Mouse (Mus musculus): ENCODE measurements around the gene Iffo2. TPM values are rescaled to one million over a fixed set of nuclear protein-coding genes. Genes with fewer than 3 reads are reported as not detected.

Gene Iffo2
- polyA plus RNA-seq, 1 experiment from 2014 or later, result 2.3 TPM

GRCm38 (mm10) chr4:139535719-139536118 lies 5.4 kb downstream of the Iffo2 start:
- ATAC-seq (replicated peaks; ENCODE audit: insufficient number of reproducible peaks, low FRiP score, low TSS enrichment, low read depth) (0 out of 2 replicates have a peak, but pooled peaks have one; percentile 18), DNase-seq (ENCODE audit: low spot score) (no peak)
- Histone ChIP-seq H3K9me3 (replicated peaks; ENCODE audit: control insufficient read depth, low read length) (no peaks in the 10 kb centered on the region), H3K27me3 (ENCODE audit: control insufficient read depth, insufficient read depth, low read length) (no peaks in the 10 kb centered on the region), H3K9ac (replicated peaks; ENCODE audit: low read length) (no peak overlapping the region), H3K27ac (replicated peaks; ENCODE audit: low read depth, low read length) (no peak overlapping the region), H3K4me2 (ENCODE audit: low read depth, low read length) (no peak overlapping the region), H3K4me1 (ENCODE audit: control insufficient read depth, insufficient read depth, low read length) (no peaks in the 10 kb centered on the region), H3K4me3 (ENCODE audit: low read depth, low read length) (no peak overlapping the region), H3K36me3 (replicated peaks; ENCODE audit: control insufficient read depth, insufficient read depth, low read depth, low read length) (no peaks in the 10 kb centered on the region)
- WGBS, result 60% methylated on average over 7 of the region's 7 CpGs

GRCm38 (mm10) chr4:139536706-139537105 lies 6.4 kb downstream of the Iffo2 start:
- H3K27ac ChIP-seq (replicated peaks; ENCODE audit: low read depth, low read length), result no peak overlapping the region
- no peak overlapping the region for H3K4me2 ChIP-seq (ENCODE audit: low read depth, low read length)
- H3K9ac ChIP-seq (replicated peaks; ENCODE audit: low read length), result no peak overlapping the region
- DNase-seq (ENCODE audit: low spot score), result no peak
- H3K36me3 ChIP-seq (replicated peaks; ENCODE audit: control insufficient read depth, insufficient read depth, low read depth, low read length), result no peaks in the 10 kb centered on the region
- no peak for ATAC-seq (replicated peaks; ENCODE audit: insufficient number of reproducible peaks, low FRiP score, low TSS enrichment, low read depth)
- no peaks in the 10 kb centered on the region for H3K4me1 ChIP-seq (ENCODE audit: control insufficient read depth, insufficient read depth, low read length)
- no peak overlapping the region for H3K4me3 ChIP-seq (ENCODE audit: low read depth, low read length)
- 86% methylated on average over 9 of the region's 9 CpGs for WGBS
- no peaks in the 10 kb centered on the region for H3K27me3 ChIP-seq (ENCODE audit: control insufficient read depth, insufficient read depth, low read length)
- no peaks in the 10 kb centered on the region for H3K9me3 ChIP-seq (replicated peaks; ENCODE audit: control insufficient read depth, low read length)

- no peaks in the 10 kb centered on the region for H3K4me1 ChIP-seq (ENCODE audit: control insufficient read depth, insufficient read depth, low read length)
- H3K4me3 ChIP-seq (ENCODE audit: low read depth, low read length), result no peak overlapping the region
- H3K9ac ChIP-seq (replicated peaks; ENCODE audit: low read length), result no peak overlapping the region
- H3K27ac ChIP-seq (replicated peaks; ENCODE audit: low read depth, low read length), result no peak overlapping the region
- ATAC-seq (replicated peaks; ENCODE audit: insufficient number of reproducible peaks, low FRiP score, low TSS enrichment, low read depth) (no peak), DNase-seq (ENCODE audit: low spot score) (no peak)
- no peaks in the 10 kb centered on the region for H3K9me3 ChIP-seq (replicated peaks; ENCODE audit: control insufficient read depth, low read length)
- H3K4me2 ChIP-seq (ENCODE audit: low read depth, low read length), result no peak overlapping the region
- 94% methylated on average over 7 of the region's 7 CpGs for WGBS
- no peaks in the 10 kb centered on the region for H3K27me3 ChIP-seq (ENCODE audit: control insufficient read depth, insufficient read depth, low read length)
- no peaks in the 10 kb centered on the region for H3K36me3 ChIP-seq (replicated peaks; ENCODE audit: control insufficient read depth, insufficient read depth, low read depth, low read length)
Observed at GRCm38 (mm10) chr4:139540784-139541183, 10.4 kb downstream of the Iffo2 start.

- H3K9me3 ChIP-seq (replicated peaks; ENCODE audit: control insufficient read depth, low read length), result no peaks in the 10 kb centered on the region
- no peak for ATAC-seq (replicated peaks; ENCODE audit: insufficient number of reproducible peaks, low FRiP score, low TSS enrichment, low read depth)
- no peak for DNase-seq (ENCODE audit: low spot score)
- H3K4me3 ChIP-seq (ENCODE audit: low read depth, low read length), result no peak overlapping the region
- H3K9ac ChIP-seq (replicated peaks; ENCODE audit: low read length), result no peak overlapping the region
- H3K4me2 ChIP-seq (ENCODE audit: low read depth, low read length), result no peak overlapping the region
- no peaks in the 10 kb centered on the region for H3K27me3 ChIP-seq (ENCODE audit: control insufficient read depth, insufficient read depth, low read length)
- WGBS, result 56% methylated on average over 6 of the region's 6 CpGs
- H3K4me1 ChIP-seq (ENCODE audit: control insufficient read depth, insufficient read depth, low read length), result no peaks in the 10 kb centered on the region
- no peak overlapping the region for H3K27ac ChIP-seq (replicated peaks; ENCODE audit: low read depth, low read length)
- H3K36me3 ChIP-seq (replicated peaks; ENCODE audit: control insufficient read depth, insufficient read depth, low read depth, low read length), result no peaks in the 10 kb centered on the region
Observed at GRCm38 (mm10) chr4:139545791-139546190, 15.4 kb downstream of the Iffo2 start.

- Histone ChIP-seq H3K4me1 (ENCODE audit: control insufficient read depth, insufficient read depth, low read length) (no peaks in the 10 kb centered on the region), H3K9ac (replicated peaks; ENCODE audit: low read length) (no peak overlapping the region), H3K36me3 (replicated peaks; ENCODE audit: control insufficient read depth, insufficient read depth, low read depth, low read length) (no peaks in the 10 kb centered on the region), H3K4me3 (ENCODE audit: low read depth, low read length) (no peak overlapping the region), H3K9me3 (replicated peaks; ENCODE audit: control insufficient read depth, low read length) (no peaks in the 10 kb centered on the region), H3K4me2 (ENCODE audit: low read depth, low read length) (no peak overlapping the region), H3K27ac (replicated peaks; ENCODE audit: low read depth, low read length) (no peak overlapping the region), H3K27me3 (ENCODE audit: control insufficient read depth, insufficient read depth, low read length) (no peaks in the 10 kb centered on the region)
- ATAC-seq (replicated peaks; ENCODE audit: insufficient number of reproducible peaks, low FRiP score, low TSS enrichment, low read depth) (no peak), DNase-seq (ENCODE audit: low spot score) (no peak)
- WGBS, result 85% methylated on average over 7 of the region's 7 CpGs
Observed at GRCm38 (mm10) chr4:139549448-139549847, 19.1 kb downstream of the Iffo2 start.

GRCm38 (mm10) chr4:139555235-139555634 lies 24.9 kb downstream of the Iffo2 start:
- Histone ChIP-seq H3K27ac (replicated peaks; ENCODE audit: low read depth, low read length) (no peak overlapping the region), H3K4me3 (ENCODE audit: low read depth, low read length) (no peak overlapping the region), H3K36me3 (replicated peaks; ENCODE audit: control insufficient read depth, insufficient read depth, low read depth, low read length) (no peaks in the 10 kb centered on the region), H3K9me3 (replicated peaks; ENCODE audit: control insufficient read depth, low read length) (no peaks in the 10 kb centered on the region), H3K4me2 (ENCODE audit: low read depth, low read length) (no peak overlapping the region), H3K27me3 (ENCODE audit: control insufficient read depth, insufficient read depth, low read length) (no peaks in the 10 kb centered on the region), H3K4me1 (ENCODE audit: control insufficient read depth, insufficient read depth, low read length) (no peaks in the 10 kb centered on the region), H3K9ac (replicated peaks; ENCODE audit: low read length) (no peak overlapping the region)
- DNase-seq (ENCODE audit: low spot score) (no peak), ATAC-seq (replicated peaks; ENCODE audit: insufficient number of reproducible peaks, low FRiP score, low TSS enrichment, low read depth) (no peak)
- WGBS, result 88% methylated on average over 11 of the region's 11 CpGs

- no peaks in the 10 kb centered on the region for H3K4me1 ChIP-seq (ENCODE audit: control insufficient read depth, insufficient read depth, low read length)
- no peaks in the 10 kb centered on the region for H3K36me3 ChIP-seq (replicated peaks; ENCODE audit: control insufficient read depth, insufficient read depth, low read depth, low read length)
- no peak overlapping the region for H3K4me3 ChIP-seq (ENCODE audit: low read depth, low read length)
- no peaks in the 10 kb centered on the region for H3K27me3 ChIP-seq (ENCODE audit: control insufficient read depth, insufficient read depth, low read length)
- no peak overlapping the region for H3K4me2 ChIP-seq (ENCODE audit: low read depth, low read length)
- H3K27ac ChIP-seq (replicated peaks; ENCODE audit: low read depth, low read length), result no peak overlapping the region
- no peak overlapping the region for H3K9ac ChIP-seq (replicated peaks; ENCODE audit: low read length)
- ATAC-seq (replicated peaks; ENCODE audit: insufficient number of reproducible peaks, low FRiP score, low TSS enrichment, low read depth), result no peak
- 78% methylated on average over 19 of the region's 19 CpGs for WGBS
- no peaks in the 10 kb centered on the region for H3K9me3 ChIP-seq (replicated peaks; ENCODE audit: control insufficient read depth, low read length)
- DNase-seq (ENCODE audit: low spot score), result no peak
Observed at GRCm38 (mm10) chr4:139555951-139556350, 25.6 kb downstream of the Iffo2 start.

GRCm38 (mm10) chr4:139568361-139568760 lies 38.0 kb downstream of the Iffo2 start:
- DNase-seq (ENCODE audit: low spot score), result no peak
- no peaks in the 10 kb centered on the region for H3K9me3 ChIP-seq (replicated peaks; ENCODE audit: control insufficient read depth, low read length)
- H3K27ac ChIP-seq (replicated peaks; ENCODE audit: low read depth, low read length), result no peak overlapping the region
- H3K4me1 ChIP-seq (ENCODE audit: control insufficient read depth, insufficient read depth, low read length), result no peaks in the 10 kb centered on the region; the same call in 1 of the 2 replicates
- H3K36me3 ChIP-seq (replicated peaks; ENCODE audit: control insufficient read depth, insufficient read depth, low read depth, low read length), result no peaks in the 10 kb centered on the region
- WGBS, result 82% methylated on average over 15 of the region's 15 CpGs
- no peak for ATAC-seq (replicated peaks; ENCODE audit: insufficient number of reproducible peaks, low FRiP score, low TSS enrichment, low read depth)
- no peak overlapping the region for H3K4me2 ChIP-seq (ENCODE audit: low read depth, low read length)
- H3K9ac ChIP-seq (replicated peaks; ENCODE audit: low read length), result no peak overlapping the region
- no peaks in the 10 kb centered on the region for H3K27me3 ChIP-seq (ENCODE audit: control insufficient read depth, insufficient read depth, low read length)
- H3K4me3 ChIP-seq (ENCODE audit: low read depth, low read length), result no peak overlapping the region
